Mouse (Mus musculus) gastrocnemius, adult 2 months (tissue): Measurements from ENCODE around the gene Ralgds. TPM values are rescaled to one million over a fixed set of nuclear protein-coding genes. Genes with fewer than 3 reads are reported as not detected.

Experiments
- DNase-seq: peaks from one replicate; pipeline ENCODE4 v3.0.0; 2022
- H3K27ac ChIP-seq: fragments of 200-600 bp; 2 replicates; pipeline ENCODE4 v1.8.1; 2022; ENCODE audit warnings: mild to moderate bottlenecking
- H3K4me3 ChIP-seq: fragments of 200-600 bp; 2 replicates; pipeline ENCODE4 v1.8.1; 2022; ENCODE audit warnings: mild to moderate bottlenecking, moderate library complexity
- CTCF ChIP-seq: fragments of 200-600 bp; IDR thresholded peaks from 2 replicates; pipeline ENCODE4 v1.8.1; 2022; ENCODE audit warnings: antibody characterized with exemption, mild to moderate bottlenecking, moderate library complexity
- intact Hi-C: fragments of 180-260 bp; cut with DNase I; formaldehyde crosslinking; loops from one replicate; pipeline ENCODE4 v1.15.1; 2025
- total RNA-seq, 2 experiments: library from RNA; stranded (reverse); gene quantifications; 2 replicates each; pipeline ENCODE4 v1.2.3; 2021

Ralgds gene
- total RNA-seq, 2 experiments from 2014 or later, result 9.9 to 10.1 TPM

GRCm38 (mm10) chr2:28513431-28514370, 776 bp downstream of the Ralgds start:
- intact Hi-C loops, result loop anchor here (2.0 kb wide), 1 partner anchor 71 kb away; no protein-coding TSS in a partner anchor
- peak overlapping the region; percentile 49; the same call in 1 of the 2 replicates for H3K27ac ChIP-seq
- DNase-seq, result no peak
- H3K4me3 ChIP-seq, result peak overlapping the region; percentile 79
- no peak for TF ChIP-seq CTCF

DNA sequence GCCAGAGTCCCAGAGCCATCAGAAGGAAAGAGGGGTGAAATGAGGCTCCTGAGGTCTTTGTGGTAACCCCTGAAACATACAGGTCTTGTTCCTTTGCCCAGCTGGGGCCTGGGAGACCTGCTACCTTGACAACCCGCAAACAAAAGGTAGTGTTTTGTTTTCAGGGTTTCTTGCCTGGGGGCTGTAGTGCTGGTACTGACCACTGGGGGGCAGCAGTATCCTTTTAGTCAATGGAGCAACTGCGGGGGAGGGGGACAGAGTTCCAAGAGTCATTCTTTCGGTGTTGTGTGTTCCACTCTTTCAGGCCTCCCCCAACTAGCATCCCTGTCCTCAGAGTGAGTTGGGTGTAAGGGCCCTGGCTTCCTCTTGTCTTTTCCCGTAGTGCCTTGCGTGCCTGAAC, 1.6 kb downstream of the Ralgds start:
- peak; percentile 81 for TF ChIP-seq CTCF
- no peak overlapping the region for H3K27ac ChIP-seq
- DNase-seq, result peak; percentile 82
- peak overlapping the region; percentile 22 for H3K4me3 ChIP-seq
- intact Hi-C loops, result loop anchor here (2.0 kb wide), 1 partner anchor 70 kb away; no protein-coding TSS in a partner anchor

DNA sequence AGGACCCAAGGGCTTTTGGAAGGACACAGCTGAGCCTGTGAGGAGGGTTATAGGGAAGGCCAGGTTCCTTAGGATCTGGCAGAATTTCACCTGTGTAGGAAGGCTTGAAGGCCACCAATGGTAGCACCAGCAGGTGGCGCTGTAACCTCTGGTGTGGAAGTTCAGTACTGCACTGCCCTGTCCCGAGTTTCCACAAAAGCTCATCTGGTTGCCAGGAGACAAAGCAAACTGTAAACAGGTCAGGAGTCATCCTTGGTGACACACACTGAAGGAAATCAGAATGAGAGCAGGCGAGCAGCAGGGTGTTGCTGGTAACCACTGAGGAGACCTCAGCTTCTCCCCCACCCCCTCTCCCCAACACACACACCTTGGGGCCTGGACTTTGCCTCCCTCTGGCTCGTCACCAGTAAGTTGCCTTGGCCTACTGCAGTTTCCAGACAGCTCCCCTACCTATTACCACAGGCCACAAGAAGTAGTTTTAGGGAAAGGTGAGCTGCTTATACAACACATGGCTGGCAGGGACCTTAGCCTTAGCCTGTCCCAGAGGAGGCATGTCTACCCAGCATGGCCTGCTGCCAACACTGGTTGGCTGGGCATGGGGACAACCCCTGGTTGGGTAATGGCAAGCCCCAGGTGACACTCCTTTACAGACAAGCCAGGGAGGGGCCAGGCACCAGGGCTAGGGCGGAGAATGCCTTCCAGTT, 4.4 kb downstream of the Ralgds start:
- Histone ChIP-seq H3K4me3 (no peak overlapping the region), H3K27ac (peak overlapping the region; percentile 62)
- peak; percentile 91 for DNase-seq
- intact Hi-C loops, result loop anchor here (1.0 kb wide), 1 partner anchor 31 kb away; no protein-coding TSS in a partner anchor
- peak; percentile 97 for TF ChIP-seq CTCF

DNA sequence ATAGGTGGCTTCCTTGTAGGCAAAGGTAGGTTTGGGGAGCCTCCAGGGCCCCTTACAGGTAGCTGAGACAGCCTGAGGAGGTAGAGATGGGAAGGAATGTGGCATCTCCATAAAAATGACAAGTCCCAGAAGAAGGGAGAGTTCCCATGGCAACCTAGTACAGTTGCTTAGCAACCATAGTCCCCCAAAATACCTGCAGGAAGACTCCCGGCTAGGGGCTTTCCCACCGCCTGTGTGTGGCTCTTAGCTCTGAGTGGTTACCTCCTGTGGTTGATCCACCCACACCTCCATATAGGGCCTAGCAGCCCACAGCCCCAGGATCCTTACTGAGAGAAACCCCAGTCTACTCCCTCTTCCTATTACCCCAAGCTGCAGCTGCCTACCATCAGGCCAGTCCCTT, 5.3 kb downstream of the Ralgds start:
- H3K27ac ChIP-seq, result no peak overlapping the region
- H3K4me3 ChIP-seq, result no peak overlapping the region
- intact Hi-C loops, result no loop called here
- DNase-seq, result no peak
- TF ChIP-seq CTCF, result no peak

DNA sequence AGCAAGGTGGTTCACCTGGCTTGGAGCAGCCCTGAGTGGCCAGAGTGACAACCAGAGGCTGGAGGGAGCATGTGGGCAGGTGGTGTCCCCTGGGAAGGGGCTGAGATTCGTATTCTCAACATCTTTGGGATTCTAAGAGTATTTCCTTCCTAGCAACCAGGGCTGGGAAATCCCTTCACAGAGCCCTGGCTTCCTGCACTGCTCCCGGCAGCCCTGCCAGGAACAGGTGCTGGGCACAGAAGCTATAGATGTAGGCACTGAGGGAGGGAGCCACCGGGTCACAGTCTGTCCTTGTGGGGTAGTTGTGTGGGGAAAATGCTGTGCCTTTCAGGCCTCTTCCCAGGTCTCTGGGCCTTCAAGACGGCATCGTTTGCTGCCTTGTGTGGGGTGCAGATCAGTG, 7.7 kb downstream of the Ralgds start:
- DNase-seq, result peak; percentile 62
- intact Hi-C loops, result loop anchor here (2.0 kb wide), 1 partner anchor 18 kb away; no protein-coding TSS in a partner anchor
- H3K4me3 ChIP-seq, result no peak overlapping the region
- H3K27ac ChIP-seq, result peak overlapping the region; percentile 88
- TF ChIP-seq CTCF, result no peak

DNA sequence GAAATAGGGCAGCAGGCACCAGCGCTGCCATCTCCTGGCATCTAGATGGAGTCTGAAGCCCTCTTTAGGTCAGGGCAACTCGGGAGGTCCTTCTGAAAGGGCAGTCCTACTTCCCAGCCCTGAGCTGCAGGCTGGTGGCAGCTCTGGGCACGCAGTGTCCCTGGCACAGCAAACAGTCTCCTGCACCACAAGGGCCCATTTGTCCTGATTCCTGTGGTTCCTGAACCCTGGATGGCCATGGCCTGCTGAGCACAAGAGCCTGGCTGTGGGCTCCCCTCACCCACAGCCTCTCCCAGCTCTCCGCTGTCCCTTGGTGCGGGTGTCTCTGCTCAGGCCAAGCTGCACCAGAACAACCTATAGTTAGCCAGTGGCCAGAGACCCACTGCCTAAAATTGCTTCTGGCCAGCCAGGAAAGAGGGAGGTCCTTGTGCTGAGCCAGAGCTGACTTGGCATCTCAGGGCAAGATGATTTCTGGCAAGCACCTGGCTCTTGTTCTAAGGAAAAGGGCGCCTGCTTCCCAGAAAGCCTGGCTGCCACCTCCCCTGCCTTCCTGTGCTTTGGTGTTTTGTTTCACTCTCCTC, 8.7 kb downstream of the Ralgds start:
- Histone ChIP-seq H3K27ac (peak overlapping the region; percentile 88), H3K4me3 (peak overlapping the region; percentile 25; the same call in 1 of the 2 replicates)
- peak; percentile 70 for DNase-seq
- TF ChIP-seq CTCF, result no peak
- intact Hi-C loops, result loop anchor here (2.0 kb wide), 1 partner anchor 17 kb away; no protein-coding TSS in a partner anchor

DNA sequence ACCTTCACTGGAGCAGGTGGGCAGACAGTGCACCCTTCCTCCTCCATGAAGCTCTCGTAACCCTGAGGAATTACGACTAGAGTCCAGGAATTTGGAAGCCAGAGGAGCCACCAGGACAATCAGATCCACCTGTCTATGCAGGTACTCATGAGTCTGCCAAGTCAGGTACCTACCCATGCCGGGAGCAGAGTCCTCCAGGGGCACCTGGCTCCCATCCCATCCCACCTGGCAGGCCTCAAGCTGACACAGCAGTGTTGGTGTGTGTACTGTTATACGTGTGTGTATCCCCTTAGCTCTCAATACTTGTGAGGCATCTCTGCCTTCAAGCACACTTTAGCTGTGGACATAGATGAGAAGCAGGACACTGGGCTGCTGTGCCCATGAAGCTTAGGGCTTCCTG, 9.2 kb downstream of the Ralgds start:
- intact Hi-C loops, result no loop called here

GRCm38 (mm10) chr2:28523643-28524117, 10.8 kb downstream of the Ralgds start:
- intact Hi-C loops, result no loop called here
- TF ChIP-seq CTCF, result no peak
- Histone ChIP-seq H3K4me3 (0 out of 2 replicates have a peak overlapping the region, but pooled peaks have one; percentile 7), H3K27ac (peak overlapping the region; percentile 88)
- peak; percentile 90 for DNase-seq

More for the DNA sequence above, 9.2 kb downstream of the Ralgds start:
- H3K27ac ChIP-seq, result peak overlapping the region; percentile 88
- peak overlapping the region; percentile 25; the same call in 1 of the 2 replicates for H3K4me3 ChIP-seq
- DNase-seq, result no peak
- no peak for TF ChIP-seq CTCF

- DNase-seq, result no peak
- peak overlapping the region; percentile 88 for H3K27ac ChIP-seq
- H3K4me3 ChIP-seq, result no peak overlapping the region
- intact Hi-C loops, result no loop called here
- TF ChIP-seq CTCF, result no peak
These were observed 11.5 kb downstream of the Ralgds start for GRCm38 (mm10) chr2:28524406-28524805.

DNA sequence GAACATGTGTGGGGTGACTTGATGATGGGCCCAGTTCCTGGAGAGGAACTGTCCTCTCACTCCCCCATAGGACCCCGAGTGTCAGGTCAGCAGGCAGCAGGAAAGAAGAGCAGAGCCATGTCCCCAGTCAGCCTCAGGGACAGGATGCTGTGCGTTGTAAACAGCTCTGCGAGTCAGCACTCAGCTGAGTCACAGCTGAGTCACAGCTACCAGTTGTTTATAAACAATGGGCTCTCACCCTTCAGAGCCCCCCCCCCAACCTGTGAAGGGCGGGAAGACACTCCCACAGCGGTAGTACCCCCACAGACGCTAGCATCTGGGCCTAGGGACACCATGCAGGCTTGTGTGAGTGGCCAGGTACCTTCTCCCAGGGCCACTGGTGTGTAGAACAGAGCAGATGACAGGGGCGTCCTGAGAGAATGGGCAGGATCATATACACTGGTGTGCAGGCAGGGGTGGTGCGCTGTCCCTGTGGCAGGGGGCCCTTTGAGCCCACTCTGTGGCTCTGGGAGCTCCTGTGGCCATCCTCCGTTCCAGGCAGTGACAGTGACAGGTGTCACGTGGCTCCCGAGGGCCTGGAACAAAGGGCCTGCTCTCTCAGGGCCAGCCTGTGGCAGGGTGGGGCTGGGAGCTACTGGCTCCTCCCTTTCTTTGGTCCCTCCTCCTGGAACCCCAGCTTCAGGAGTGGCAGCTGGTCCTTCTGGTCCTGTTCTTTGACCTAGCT, 12.5 kb downstream of the Ralgds start:
- intact Hi-C loops, result no loop called here
- DNase-seq, result peak; percentile 81
- Histone ChIP-seq H3K27ac (peak overlapping the region; percentile 88), H3K4me3 (peak overlapping the region; percentile 53)
- TF ChIP-seq CTCF, result no peak
